Mouse (Mus musculus): ENCODE data around the gene Crygb.

DNA sequence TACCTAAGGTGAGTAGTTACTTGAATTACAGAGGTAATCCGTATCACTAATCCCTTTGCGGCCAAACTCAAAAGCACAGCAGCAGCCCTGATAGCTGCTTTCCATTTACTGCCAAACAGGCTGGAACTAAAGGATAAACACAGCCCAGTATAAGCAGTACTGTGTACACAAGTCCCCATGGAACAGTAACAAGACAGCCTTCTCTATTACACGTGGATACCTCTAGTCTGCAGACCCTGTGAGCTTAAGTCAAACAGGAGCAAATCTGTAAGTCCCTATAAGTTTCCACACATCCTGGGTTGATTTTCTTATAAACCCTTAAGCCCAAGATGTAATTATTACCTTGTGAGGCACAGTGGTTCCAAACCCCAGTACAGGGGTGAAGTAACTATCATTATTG lies 46.6 kb downstream of the Crygb start:
- TF ChIP-seq CTCF (IDR thresholded peaks at IDR 0.05; ENCODE audit: borderline replicate concordance, extremely low read depth, insufficient read depth, insufficient read length) = no peak
- no peak for TF ChIP-seq POLR2A (IDR thresholded peaks at IDR 0.05; ENCODE audit: borderline replicate concordance, extremely low read depth, insufficient read depth, insufficient read length, poor library complexity, severe bottlenecking)

Data from brain, embryonic 14.5 days (tissue).